Mouse (Mus musculus): ENCODE data around the gene Tjp3.

DNA sequence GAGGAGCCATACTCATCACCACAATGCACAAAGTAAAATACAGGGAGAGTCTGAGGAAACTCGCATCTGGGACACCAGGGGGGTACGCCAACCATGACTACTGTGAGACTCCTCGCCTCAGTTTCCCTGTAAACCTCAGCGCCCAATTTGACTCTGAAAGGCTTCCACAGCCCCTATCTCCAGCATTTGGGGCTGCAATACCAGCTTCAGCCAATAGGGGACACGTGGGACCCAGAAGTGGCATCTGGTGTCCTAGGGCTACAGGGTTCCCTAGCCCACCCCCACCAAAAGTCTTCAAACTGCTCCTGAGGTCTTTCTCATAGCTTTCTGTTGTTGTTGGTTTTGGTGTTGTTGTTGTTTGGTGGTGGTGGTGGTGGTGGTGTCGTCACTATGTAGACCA is 2.8 kb downstream of the Tjp3 start:
- TF ChIP-seq POLR2A (IDR thresholded peaks at IDR 0.05; ENCODE audit: borderline replicate concordance, extremely low read depth, insufficient read depth, insufficient read length, poor library complexity, severe bottlenecking): no peak
- peak; percentile 53; the same call in 1 of the 2 replicates for TF ChIP-seq CTCF (IDR thresholded peaks at IDR 0.05; ENCODE audit: borderline replicate concordance, extremely low read depth, insufficient read depth, insufficient read length)

All from brain, embryonic 14.5 days (tissue).